Mouse (Mus musculus) activated CD4-positive, CD25-positive, alpha-beta regulatory T cell, adult 9 weeks (primary cell): Measurements from ENCODE around the gene Gm11060. TPM values are rescaled to one million over a fixed set of nuclear protein-coding genes. Genes with fewer than 3 reads are reported as not detected.

Experiments used
- polyA plus RNA-seq: library from polyadenylated mRNA; unstranded; fragments of 100-300 nt; shearing (Covaris generic); gene quantifications from one replicate; pipeline ENCODE4 v1.2.1, GENCODE M21; 2017

Gm11060 gene
- not detected for polyA plus RNA-seq

DNA sequence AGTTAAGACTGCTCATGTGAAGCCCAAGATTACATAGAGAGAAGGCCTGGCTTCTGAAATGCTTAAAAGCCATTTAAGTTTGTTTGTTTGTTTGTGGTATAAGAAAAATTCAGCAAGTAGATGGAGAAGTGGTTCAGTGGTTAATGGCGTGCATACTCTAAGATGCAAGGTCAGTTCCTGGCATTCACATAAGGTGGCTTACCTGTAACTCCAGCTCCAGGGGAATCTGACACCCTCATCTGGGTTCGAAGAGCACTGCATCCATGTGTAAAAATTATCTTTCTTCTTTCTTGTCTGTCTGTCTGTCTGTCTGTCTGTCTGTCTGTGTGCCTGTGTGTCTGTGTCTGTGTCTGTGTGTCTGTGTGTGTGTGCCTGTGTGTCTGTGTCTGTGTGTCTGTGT lies at the start of gene Gm11060:
Gene Gm11060, plus strand, starts transcription at position 301 of the 400 bp plus-strand sequence.

DNA sequence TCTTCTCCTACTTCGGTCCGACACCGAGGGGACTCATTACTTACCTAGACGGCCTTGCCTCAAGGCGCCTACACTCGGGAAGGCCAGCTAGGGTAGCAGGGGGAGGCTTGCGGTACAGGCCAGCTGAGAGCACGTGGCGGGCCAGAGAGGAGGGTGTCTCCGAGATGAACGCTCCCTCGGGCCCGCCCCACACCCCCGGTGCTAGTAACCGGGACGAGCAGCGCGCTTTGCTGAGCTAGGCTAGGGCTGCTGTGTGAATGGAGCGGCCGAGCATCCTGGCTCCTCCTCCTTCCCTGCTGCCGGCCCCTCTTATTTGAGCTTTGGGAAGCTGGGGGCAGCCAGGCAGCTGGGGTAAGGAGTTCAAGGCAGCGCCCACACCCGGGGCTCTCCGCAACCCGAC lies 34.5 kb downstream of the Gm11060 start, which contains the start of gene Wt1:
Gene Wt1, plus strand, starts transcription at position 251 of the 400 bp plus-strand sequence.

Other genes starting within 250 kb of the Gm11060 start
- gene Prrg4, start 242.1 kb upstream of the Gm11060 start, polyA plus RNA-seq, result 3.1 TPM
- gene Ccdc73, start 224.2 kb upstream of the Gm11060 start, polyA plus RNA-seq, result 3.2 TPM
- gene Eif3m, start 74.9 kb upstream of the Gm11060 start, polyA plus RNA-seq, result 332 TPM
- gene Wt1, start 34.5 kb downstream of the Gm11060 start, polyA plus RNA-seq, result not detected
- gene Them7, start 132.3 kb downstream of the Gm11060 start, polyA plus RNA-seq, result not detected